Mouse (Mus musculus): ENCODE measurements around the gene Arpin.

The Arpin gene

GRCm38 (mm10) chr7:79892576-79893428 lies 42.4 kb downstream of the Arpin start:
- DNase-seq (ENCODE audit: low spot score in 2 of 2): no peak

DNA sequence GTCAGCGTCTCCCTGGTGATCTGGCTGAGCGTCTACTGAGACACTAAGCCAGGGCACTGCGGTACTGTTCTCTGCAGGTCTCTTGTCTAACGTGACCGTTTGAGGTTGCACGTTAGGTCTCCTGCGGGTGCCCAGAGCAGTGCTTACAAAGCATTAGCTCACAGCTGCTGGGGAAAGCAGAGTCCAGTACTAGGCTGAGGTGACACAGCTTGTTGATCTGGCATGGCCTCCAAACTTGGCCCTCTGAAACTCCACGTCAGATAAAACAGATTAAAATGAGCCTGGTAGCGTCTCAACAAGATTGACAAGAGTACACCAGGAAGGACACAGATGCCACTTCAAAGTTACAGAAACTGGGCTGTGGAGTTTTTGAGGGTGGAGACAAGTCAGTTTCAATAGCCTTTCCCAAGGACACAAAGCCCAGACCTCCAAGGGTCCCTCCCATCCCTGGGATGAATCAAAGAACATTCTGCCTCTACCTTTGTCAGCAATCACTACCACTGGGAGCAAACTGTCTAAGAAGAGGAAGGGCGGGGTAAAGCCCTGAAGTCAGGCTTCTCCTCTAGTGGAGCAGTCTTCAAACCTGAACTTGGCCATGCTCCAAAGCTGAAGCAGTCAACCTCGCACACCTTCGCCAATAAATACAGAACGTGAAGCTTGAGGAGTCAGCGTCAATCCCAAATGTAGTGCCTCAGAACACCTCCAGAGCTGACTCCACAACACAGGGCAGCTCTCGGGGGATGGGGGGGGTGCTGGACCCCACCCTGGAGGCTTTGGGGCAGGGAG lies 44.5 kb downstream of the Arpin start:
- no peak for DNase-seq (ENCODE audit: low spot score in 2 of 2)

DNA sequence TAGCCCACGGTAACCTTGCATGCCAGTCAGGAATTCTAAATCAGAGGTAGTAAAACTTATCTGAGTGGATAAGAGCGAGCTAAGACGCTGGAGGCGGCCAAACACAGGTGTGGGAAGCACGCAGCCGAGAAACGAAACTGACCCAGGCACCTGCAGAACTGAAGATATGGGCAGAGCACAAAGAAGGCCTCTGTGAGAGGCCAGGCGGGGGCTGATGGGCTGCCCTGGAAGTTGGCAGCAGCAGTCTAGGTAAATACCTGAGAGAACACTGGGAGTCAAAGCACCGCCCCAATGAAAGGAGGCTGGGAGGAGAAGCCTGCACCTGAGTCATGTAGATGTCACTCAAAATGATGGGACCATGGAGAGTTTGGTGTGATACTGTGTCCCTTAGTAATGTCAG lies 46.6 kb downstream of the Arpin start:
- no peak for DNase-seq (ENCODE audit: low spot score in 2 of 2)

GRCm38 (mm10) chr7:79883613-79884334 lies 51.4 kb downstream of the Arpin start:
- DNase-seq (ENCODE audit: low spot score in 2 of 2): no peak

DNA sequence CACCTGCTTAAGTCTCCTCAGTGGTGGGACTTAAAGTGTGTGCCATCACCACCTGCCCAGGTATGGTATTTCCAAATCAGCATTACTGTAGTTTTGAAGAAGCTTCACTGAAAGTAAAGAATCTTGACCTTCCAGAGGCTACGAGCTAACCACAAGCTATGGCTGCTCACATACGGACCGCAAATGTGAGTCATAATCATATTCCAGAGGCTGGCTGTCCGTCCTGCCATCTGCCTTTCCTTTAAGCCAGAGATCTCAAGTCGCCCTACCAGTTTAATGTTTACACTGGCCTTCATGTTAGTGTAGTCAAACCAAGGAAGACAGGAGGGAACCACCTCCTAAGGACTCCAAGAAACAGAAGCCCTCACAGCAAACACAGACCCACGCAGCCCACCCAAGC lies 53.3 kb downstream of the Arpin start:
- DNase-seq (ENCODE audit: low spot score in 2 of 2): no peak

GRCm38 (mm10) chr7:79880998-79881397 lies 54.2 kb downstream of the Arpin start:
- DNase-seq (ENCODE audit: low spot score in 2 of 2): no peak

DNA sequence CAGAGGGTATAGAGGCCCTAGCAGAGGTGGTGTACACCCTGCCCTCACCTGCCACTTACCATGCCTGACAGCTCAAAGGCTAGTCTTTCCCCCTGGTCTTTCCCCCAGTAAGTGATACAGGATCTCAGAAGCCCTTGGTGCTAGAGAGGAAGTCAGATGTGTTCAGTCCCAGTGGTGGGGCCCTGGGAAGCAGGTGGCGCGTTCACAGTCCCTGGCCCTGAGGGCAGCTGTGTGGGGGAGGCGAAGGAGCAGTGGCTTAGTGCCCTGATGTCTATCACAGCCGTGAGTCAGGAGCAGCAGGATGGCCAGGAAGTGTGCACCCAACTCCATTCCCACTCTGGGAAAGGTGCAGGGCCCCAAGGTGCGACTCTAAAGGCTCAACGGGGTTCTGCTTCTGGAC lies 55.1 kb downstream of the Arpin start:
- DNase-seq (ENCODE audit: low spot score in 2 of 2): no peak

- no peak for DNase-seq (ENCODE audit: low spot score in 2 of 2)
These were observed 56.6 kb downstream of the Arpin start for GRCm38 (mm10) chr7:79878455-79879025.

Data from right cerebral cortex, adult 2 months (tissue).